Mouse (Mus musculus) cerebellum, adult 11-12 months (tissue): ENCODE results near the gene Apobec1.
"Not testable (repeated sequence)": the region's sequence is repeated elsewhere in the genome, so short reads cannot be mapped to it uniquely, and the experiment has no call there.

Experiments
- DNase-seq: peaks from one replicate; pipeline ENCODE4 v3.0.0; 2022

Gene Apobec1

GRCm38 (mm10) chr6:122602242-122602991 lies at the start of gene Apobec1:
Apobec1 (minus strand) TSS chr6:122602444.
- DNase-seq: no peak

- DNase-seq: no peak
These were observed 48.2 kb upstream of the Apobec1 start for GRCm38 (mm10) chr6:122650398-122650980.

GRCm38 (mm10) chr6:122649903-122650302 lies 47.7 kb upstream of the Apobec1 start:
- DNase-seq: no peak

GRCm38 (mm10) chr6:122644196-122644595 lies 42.0 kb upstream of the Apobec1 start:
- not testable (repeated sequence) for DNase-seq

- not testable (repeated sequence) for DNase-seq
These were observed 35.3 kb upstream of the Apobec1 start for GRCm38 (mm10) chr6:122637566-122637965.

- no peak for DNase-seq
These were observed 34.4 kb upstream of the Apobec1 start for GRCm38 (mm10) chr6:122636666-122637065.

- no peak for DNase-seq
These were observed 33.1 kb upstream of the Apobec1 start for GRCm38 (mm10) chr6:122635315-122635714.

- DNase-seq: no peak
These were observed 31.2 kb upstream of the Apobec1 start for GRCm38 (mm10) chr6:122633411-122633810.

- no peak for DNase-seq
These were observed 25.3 kb upstream of the Apobec1 start for GRCm38 (mm10) chr6:122627469-122628108.

GRCm38 (mm10) chr6:122626110-122626509 lies 23.9 kb upstream of the Apobec1 start, which contains the start of gene Dppa3:
Dppa3 (plus strand) TSS chr6:122626410.
- no peak for DNase-seq

- no peak for DNase-seq
These were observed 22.9 kb upstream of the Apobec1 start for GRCm38 (mm10) chr6:122625156-122625555.

- DNase-seq: no peak
These were observed 22.2 kb upstream of the Apobec1 start for GRCm38 (mm10) chr6:122624480-122624879.

- DNase-seq: no peak
These were observed 18.8 kb upstream of the Apobec1 start for GRCm38 (mm10) chr6:122621066-122621465.

- DNase-seq: no peak
These were observed 13.8 kb upstream of the Apobec1 start for GRCm38 (mm10) chr6:122616022-122616421.

- DNase-seq: no peak
These were observed 11.8 kb upstream of the Apobec1 start for GRCm38 (mm10) chr6:122614047-122614446.

- DNase-seq: no peak
These were observed 10.2 kb upstream of the Apobec1 start for GRCm38 (mm10) chr6:122612426-122612825.

- no peak for DNase-seq
These were observed 7.5 kb upstream of the Apobec1 start, which contains the start of gene Gdf3 for GRCm38 (mm10) chr6:122609771-122610170. Gdf3 (minus strand) TSS chr6:122610087.

- no peak for DNase-seq
These were observed 7.1 kb upstream of the Apobec1 start for GRCm38 (mm10) chr6:122609377-122609728.

GRCm38 (mm10) chr6:122608434-122609376 lies 6.5 kb upstream of the Apobec1 start:
- DNase-seq: no peak

- DNase-seq: no peak
These were observed 5.5 kb upstream of the Apobec1 start for GRCm38 (mm10) chr6:122607700-122608099.

- DNase-seq: no peak
These were observed 4.4 kb upstream of the Apobec1 start for GRCm38 (mm10) chr6:122606661-122607060.

GRCm38 (mm10) chr6:122605483-122605882 lies 3.2 kb upstream of the Apobec1 start:
- DNase-seq: no peak

GRCm38 (mm10) chr6:122604260-122604659 lies 2.0 kb upstream of the Apobec1 start:
- DNase-seq: no peak
